Mouse (Mus musculus): ENCODE results near the gene Cfap61. TPM values are rescaled to one million over a fixed set of nuclear protein-coding genes. Genes with fewer than 3 reads are reported as not detected.

The Cfap61 gene
- total and polyA plus RNA-seq, 3 experiments: 0.22 TPM; not detected in 2

DNA sequence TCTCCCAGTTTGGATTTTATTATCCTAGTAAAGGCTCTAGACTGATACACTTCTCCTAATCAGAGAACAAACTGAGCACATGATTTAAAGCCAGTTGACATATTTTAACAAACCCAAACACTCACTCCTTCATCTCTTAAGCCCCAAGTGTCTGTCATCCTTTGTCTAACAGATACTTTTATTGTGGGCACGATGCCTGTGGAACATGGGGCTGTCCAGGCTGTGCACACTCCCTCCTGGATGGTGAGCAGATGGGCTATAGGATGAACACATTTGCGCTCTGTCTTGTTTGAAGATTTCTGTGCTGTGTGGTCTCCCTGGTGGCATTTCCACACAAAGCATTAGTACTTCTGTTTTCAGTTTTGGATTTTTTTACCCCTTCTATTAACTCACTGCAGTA, 293.9 kb downstream of the Cfap61 start:
- TF ChIP-seq GATA1 (IDR thresholded peaks at IDR 0.05; ENCODE audit: borderline replicate concordance, low read length): no peak
- Histone ChIP-seq H3K4me3 (ENCODE audit: low read depth, low read length) (no peak overlapping the region), H3K9me3 (replicated peaks) (peaks cover 6% of the 10 kb centered on the region), H3K36me3 (replicated peaks) (no peaks in the 10 kb centered on the region), H3K4me1 (ENCODE audit: insufficient read depth, low read depth, low read length) (no peaks in the 10 kb centered on the region), H3K27me3 (ENCODE audit: insufficient read depth, low read length) (no peaks in the 10 kb centered on the region)
- DNase-seq (ENCODE audit: low spot score) (no peak), ATAC-seq (ENCODE audit: extremely low read depth, insufficient number of reproducible peaks, low FRiP score, poor library complexity, severe bottlenecking) (no peak)

- DNase-seq (ENCODE audit: low spot score) (no peak), ATAC-seq (ENCODE audit: extremely low read depth, insufficient number of reproducible peaks, low FRiP score, poor library complexity, severe bottlenecking) (no peak)
- no peak for TF ChIP-seq CTCF (IDR thresholded peaks at IDR 0.05; ENCODE audit: low read depth, low read length)
- TF ChIP-seq GATA2 (IDR thresholded peaks at IDR 0.05; ENCODE audit: borderline replicate concordance, low read depth, low read length): no peak
- TF ChIP-seq POLR2AphosphoS5 (IDR thresholded peaks at IDR 0.05; ENCODE audit: insufficient replicate concordance, low read depth, low read length): no peak
- no peak for TF ChIP-seq TAL1 (conservative IDR thresholded peaks at IDR 0.05; ENCODE audit: low read depth, low read length)
- TF ChIP-seq GATA1 (IDR thresholded peaks at IDR 0.05; ENCODE audit: borderline replicate concordance, low read length): no peak
- Histone ChIP-seq H3K4me1 (ENCODE audit: insufficient read depth, low read depth, low read length) (no peaks in the 10 kb centered on the region), H3K4me3 (ENCODE audit: low read depth, low read length) (no peak overlapping the region), H3K27me3 (ENCODE audit: insufficient read depth, low read length) (no peaks in the 10 kb centered on the region), H3K36me3 (replicated peaks) (no peaks in the 10 kb centered on the region), H3K9me3 (replicated peaks) (no peaks in the 10 kb centered on the region; the same call in 1 of the 2 replicates)
Observed at GRCm38 (mm10) chr2:146231485-146231884, 296.9 kb downstream of the Cfap61 start.

DNA sequence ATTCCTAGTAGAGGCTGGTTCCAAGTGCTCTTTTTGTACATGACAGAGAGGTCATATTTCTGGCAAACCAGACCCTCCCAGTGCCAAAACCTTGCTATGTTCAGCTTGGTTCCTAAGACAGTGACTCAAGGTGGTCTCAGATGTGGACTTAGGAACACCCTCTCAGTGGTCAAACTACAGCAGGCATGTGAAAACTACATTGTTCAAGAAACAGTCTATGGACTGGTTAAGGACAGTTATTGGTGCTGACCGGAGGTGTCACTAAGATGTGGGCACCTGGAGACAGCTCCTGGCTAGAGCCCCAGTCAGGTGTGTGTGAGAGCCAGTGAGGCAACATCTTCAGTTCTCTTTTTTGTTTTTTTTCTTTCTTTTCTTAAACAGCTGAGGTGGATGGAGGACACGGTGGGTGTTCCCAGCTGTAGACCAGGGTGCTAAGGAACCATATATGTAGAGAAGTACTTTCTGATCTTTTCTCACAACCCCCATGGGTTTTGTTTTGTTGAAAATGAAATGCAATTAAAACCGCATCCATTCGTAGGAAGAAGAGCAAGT, 304.7 kb downstream of the Cfap61 start:
- Histone ChIP-seq H3K27me3 (ENCODE audit: insufficient read depth, low read length) (no peaks in the 10 kb centered on the region), H3K9me3 (replicated peaks) (no peaks in the 10 kb centered on the region), H3K4me3 (ENCODE audit: low read depth, low read length) (no peak overlapping the region), H3K4me1 (ENCODE audit: insufficient read depth, low read depth, low read length) (0 out of 2 replicates have a peak, but pooled peaks cover 4% of the 10 kb centered on the region), H3K36me3 (replicated peaks) (peaks cover 14% of the 10 kb centered on the region)
- DNase-seq (ENCODE audit: low spot score): no peak
- no peak for ATAC-seq (ENCODE audit: extremely low read depth, insufficient number of reproducible peaks, low FRiP score, poor library complexity, severe bottlenecking)
- no peak for TF ChIP-seq GATA2 (IDR thresholded peaks at IDR 0.05; ENCODE audit: borderline replicate concordance, low read depth, low read length)
- TF ChIP-seq POLR2AphosphoS5 (IDR thresholded peaks at IDR 0.05; ENCODE audit: insufficient replicate concordance, low read depth, low read length): no peak
- no peak for TF ChIP-seq CTCF (IDR thresholded peaks at IDR 0.05; ENCODE audit: low read depth, low read length)
- TF ChIP-seq GATA1 (IDR thresholded peaks at IDR 0.05; ENCODE audit: borderline replicate concordance, low read length): no peak
- TF ChIP-seq TAL1 (conservative IDR thresholded peaks at IDR 0.05; ENCODE audit: low read depth, low read length): no peak

GRCm38 (mm10) chr2:146244049-146244448, 309.5 kb downstream of the Cfap61 start:
- H3K27me3 ChIP-seq (ENCODE audit: insufficient read depth, low read length): no peaks in the 10 kb centered on the region
- ATAC-seq (ENCODE audit: extremely low read depth, insufficient number of reproducible peaks, low FRiP score, poor library complexity, severe bottlenecking) (no peak), DNase-seq (ENCODE audit: low spot score) (no peak)
- no peak for TF ChIP-seq TAL1 (conservative IDR thresholded peaks at IDR 0.05; ENCODE audit: low read depth, low read length)
- no peak for TF ChIP-seq CTCF (IDR thresholded peaks at IDR 0.05; ENCODE audit: low read depth, low read length)
- TF ChIP-seq POLR2AphosphoS5 (IDR thresholded peaks at IDR 0.05; ENCODE audit: insufficient replicate concordance, low read depth, low read length): no peak
- TF ChIP-seq GATA1 (IDR thresholded peaks at IDR 0.05; ENCODE audit: borderline replicate concordance, low read length): no peak
- TF ChIP-seq GATA2 (IDR thresholded peaks at IDR 0.05; ENCODE audit: borderline replicate concordance, low read depth, low read length): no peak
- peaks cover 47% of the 10 kb centered on the region for H3K36me3 ChIP-seq (replicated peaks)
- H3K4me1 ChIP-seq (ENCODE audit: insufficient read depth, low read depth, low read length): no peaks in the 10 kb centered on the region
- H3K9me3 ChIP-seq (replicated peaks): no peaks in the 10 kb centered on the region
- H3K4me3 ChIP-seq (ENCODE audit: low read depth, low read length): no peak overlapping the region

GRCm38 (mm10) chr2:146245401-146245800, 310.8 kb downstream of the Cfap61 start:
- H3K36me3 ChIP-seq (replicated peaks): peaks cover 52% of the 10 kb centered on the region
- no peaks in the 10 kb centered on the region for H3K4me1 ChIP-seq (ENCODE audit: insufficient read depth, low read depth, low read length)
- H3K9me3 ChIP-seq (replicated peaks): no peaks in the 10 kb centered on the region
- H3K27me3 ChIP-seq (ENCODE audit: insufficient read depth, low read length): no peaks in the 10 kb centered on the region
- ATAC-seq (ENCODE audit: extremely low read depth, insufficient number of reproducible peaks, low FRiP score, poor library complexity, severe bottlenecking) (no peak), DNase-seq (ENCODE audit: low spot score) (no peak)
- TF ChIP-seq TAL1 (conservative IDR thresholded peaks at IDR 0.05; ENCODE audit: low read depth, low read length): no peak
- no peak for TF ChIP-seq CTCF (IDR thresholded peaks at IDR 0.05; ENCODE audit: low read depth, low read length)
- TF ChIP-seq GATA2 (IDR thresholded peaks at IDR 0.05; ENCODE audit: borderline replicate concordance, low read depth, low read length): no peak
- no peak for TF ChIP-seq GATA1 (IDR thresholded peaks at IDR 0.05; ENCODE audit: borderline replicate concordance, low read length)
- TF ChIP-seq POLR2AphosphoS5 (IDR thresholded peaks at IDR 0.05; ENCODE audit: insufficient replicate concordance, low read depth, low read length): no peak
- H3K4me3 ChIP-seq (ENCODE audit: low read depth, low read length): no peak overlapping the region

DNA sequence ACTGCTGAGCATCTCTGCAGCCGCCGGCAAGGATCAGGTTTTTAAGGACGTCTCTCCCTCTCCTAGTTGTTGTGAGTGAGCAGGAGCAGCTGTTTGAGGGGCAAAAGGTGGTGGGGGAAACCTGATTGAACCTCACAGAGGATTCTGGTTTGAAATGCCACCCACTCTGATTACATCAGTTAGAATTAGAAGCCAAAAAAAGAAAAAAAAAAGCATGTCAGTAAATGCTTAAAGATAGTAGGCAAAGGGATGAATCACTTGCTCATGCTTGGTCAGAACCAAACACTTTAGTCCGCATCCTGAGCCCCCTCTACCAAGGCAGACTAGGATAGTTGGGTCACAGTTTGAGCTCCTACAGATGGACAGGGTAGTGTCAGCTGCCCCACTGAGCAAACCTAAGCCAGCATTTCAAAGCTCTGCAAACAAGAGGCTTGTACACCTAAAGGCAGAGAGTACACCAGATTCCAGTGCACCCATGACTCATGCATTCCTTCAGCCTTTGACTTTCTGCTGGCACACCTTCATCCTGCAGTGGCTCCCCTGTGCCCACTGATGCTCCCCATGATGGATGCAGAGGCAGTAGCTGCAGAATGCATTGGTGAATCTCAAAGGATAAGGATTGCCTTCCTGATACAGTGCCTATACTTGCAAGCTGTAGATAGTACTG, 312.0 kb downstream of the Cfap61 start:
- DNase-seq (ENCODE audit: low spot score) (no peak), ATAC-seq (ENCODE audit: extremely low read depth, insufficient number of reproducible peaks, low FRiP score, poor library complexity, severe bottlenecking) (no peak)
- TF ChIP-seq POLR2AphosphoS5 (IDR thresholded peaks at IDR 0.05; ENCODE audit: insufficient replicate concordance, low read depth, low read length) (no peak), GATA1 (IDR thresholded peaks at IDR 0.05; ENCODE audit: borderline replicate concordance, low read length) (no peak), TAL1 (conservative IDR thresholded peaks at IDR 0.05; ENCODE audit: low read depth, low read length) (no peak), GATA2 (IDR thresholded peaks at IDR 0.05; ENCODE audit: borderline replicate concordance, low read depth, low read length) (no peak), CTCF (IDR thresholded peaks at IDR 0.05; ENCODE audit: low read depth, low read length) (no peak)
- Histone ChIP-seq H3K4me3 (ENCODE audit: low read depth, low read length) (no peak overlapping the region), H3K4me1 (ENCODE audit: insufficient read depth, low read depth, low read length) (no peaks in the 10 kb centered on the region), H3K9me3 (replicated peaks) (no peaks in the 10 kb centered on the region), H3K36me3 (replicated peaks) (peaks cover 54% of the 10 kb centered on the region), H3K27me3 (ENCODE audit: insufficient read depth, low read length) (no peaks in the 10 kb centered on the region)
